Mouse (Mus musculus) testis, adult 2 months (tissue): ENCODE data around the gene Nox4.

Experiments
- CTCF ChIP-seq: fragments of 200-500 bp; IDR thresholded peaks from 2 replicates; pipeline ENCODE4 v1.5.1; 2012; ENCODE audit warnings: low read depth, mild to moderate bottlenecking, inconsistent platforms, low read length, moderate library complexity; ENCODE audit not compliant: control insufficient read depth, insufficient read depth, insufficient replicate concordance
- POLR2A ChIP-seq: fragments of 200-500 bp; IDR thresholded peaks from 2 replicates; pipeline ENCODE4 v1.6.1; 2012; ENCODE audit warnings: low read depth, mild to moderate bottlenecking, inconsistent platforms, low read length, moderate library complexity; ENCODE audit not compliant: control insufficient read depth

GRCm38 (mm10) chr7:87204751-87205150, 41.1 kb upstream of the Nox4 start:
- TF ChIP-seq CTCF, result no peak
- TF ChIP-seq POLR2A, result no peak
